Mouse (Mus musculus) CH12.LX (cell line): ENCODE results near the gene C77080. TPM values are rescaled to one million over a fixed set of nuclear protein-coding genes. Genes with fewer than 3 reads are reported as not detected.

Source experiments
- DNase-seq: peaks from one replicate; pipeline ENCODE4 v3.0.0-alpha.2; 2013; ENCODE audit errors: extremely low read depth
- H3K27ac ChIP-seq: 2 replicates; pipeline ENCODE4 v1.5.1; 2012; ENCODE audit warnings: low read depth, mild to moderate bottlenecking, control low read depth, moderate library complexity; ENCODE audit not compliant: insufficient read depth
- H3K27me3 ChIP-seq: replicated peaks from 2 replicates; pipeline ENCODE3; 2012; ENCODE audit warnings: inconsistent platforms
- H3K36me3 ChIP-seq, 2 experiments: replicated peaks in 1 of 2; 2 replicates each; pipeline versions ENCODE3 to v1.6.1; 2012; ENCODE audit warnings: inconsistent platforms in 1 of 2, low read length in 1 of 2, mild to moderate bottlenecking in 1 of 2, mixed read lengths in 1 of 2, moderate library complexity in 1 of 2; ENCODE audit not compliant: control insufficient read depth in 1 of 2, insufficient read depth in 1 of 2
- H3K4me1 ChIP-seq, 2 experiments: 2 replicates each; pipeline ENCODE4 v1.6.1; 2012; ENCODE audit warnings: inconsistent platforms in 1 of 2, moderate library complexity in 1 of 2; ENCODE audit not compliant: insufficient read depth in 2 of 2, control insufficient read depth in 1 of 2
- H3K4me2 ChIP-seq: 2 replicates; pipeline ENCODE4 v1.6.1; 2012; ENCODE audit warnings: low read depth, mild to moderate bottlenecking, control low read depth; ENCODE audit not compliant: poor library complexity, insufficient read depth, severe bottlenecking
- H3K4me3 ChIP-seq, 3 experiments: fragments of 150-350 bp in 1 of 3; sonication (generic) in 1 of 3; replicated peaks in 1 of 3; 2 replicates each; pipeline versions ENCODE3 to v1.5.1; 2011 to 2012; ENCODE audit warnings: low read depth in 2 of 3, low read length in 2 of 3, mild to moderate bottlenecking in 2 of 3, moderate library complexity in 2 of 3, control low read depth in 1 of 3, improper control_type of control experiment in 1 of 3, inconsistent platforms in 1 of 3, mixed read lengths in 1 of 3; ENCODE audit not compliant: poor library complexity in 1 of 3
- H3K79me2 ChIP-seq: replicated peaks from 2 replicates; pipeline ENCODE4 v1.6.1; 2012; ENCODE audit warnings: mild to moderate bottlenecking, moderate library complexity; ENCODE audit not compliant: control insufficient read depth, poor library complexity, insufficient read depth, severe bottlenecking; ENCODE audit errors: extremely low read depth
- H3K9ac ChIP-seq: 2 replicates; pipeline ENCODE4 v1.6.1; 2012; ENCODE audit warnings: low read depth, mild to moderate bottlenecking, control low read depth, moderate library complexity; ENCODE audit not compliant: insufficient read depth
- H3K9me3 ChIP-seq: replicated peaks from 2 replicates; pipeline ENCODE3; 2012; ENCODE audit warnings: low read length, inconsistent platforms, mixed read lengths
- BHLHE40 ChIP-seq: IDR thresholded peaks from 2 replicates; pipeline ENCODE4 v1.6.1; 2011; ENCODE audit warnings: mild to moderate bottlenecking, low read depth, low read length, improper control_type of control experiment
- CHD1 ChIP-seq: IDR thresholded peaks from 2 replicates; pipeline ENCODE4 v1.6.1; 2012; ENCODE audit warnings: low read depth, low read length, improper control_type of control experiment, inconsistent platforms
- E2F4 ChIP-seq: IDR thresholded peaks from 2 replicates; pipeline ENCODE4 v1.6.1; 2011; ENCODE audit warnings: low read depth, low read length, improper control_type of control experiment; ENCODE audit not compliant: insufficient replicate concordance
- ELF1 ChIP-seq: IDR thresholded peaks from 2 replicates; pipeline ENCODE4 v1.6.1; 2014; ENCODE audit warnings: low read depth, mild to moderate bottlenecking, inconsistent platforms, low read length, improper control_type of control experiment
- JUN ChIP-seq: IDR thresholded peaks from 2 replicates; pipeline ENCODE4 v1.6.1; 2011; ENCODE audit warnings: low read depth, mild to moderate bottlenecking, low read length, improper control_type of control experiment, moderate library complexity; ENCODE audit not compliant: insufficient read depth
- JUND ChIP-seq: conservative IDR thresholded peaks from 2 replicates; pipeline ENCODE4 v1.6.1; 2011; ENCODE audit warnings: low read depth, low read length, improper control_type of control experiment
- MEF2A ChIP-seq: IDR thresholded peaks from 2 replicates; pipeline ENCODE4 v1.6.1; 2014; ENCODE audit warnings: low read depth, mild to moderate bottlenecking, inconsistent platforms, low read length, improper control_type of control experiment, borderline replicate concordance
- MXI1 ChIP-seq: IDR thresholded peaks from 2 replicates; pipeline ENCODE4 v1.6.1; 2011; ENCODE audit warnings: mild to moderate bottlenecking, low read depth, low read length, improper control_type of control experiment
- MYC ChIP-seq: IDR thresholded peaks from 2 replicates; pipeline ENCODE4 v1.6.1; 2011; ENCODE audit warnings: low read depth, mild to moderate bottlenecking, improper control_type of control experiment, low read length
- NRF1 ChIP-seq: IDR thresholded peaks from 2 replicates; pipeline ENCODE4 v1.6.1; 2014; ENCODE audit warnings: low read depth, mild to moderate bottlenecking, inconsistent platforms, low read length, improper control_type of control experiment, moderate library complexity
- POLR2A ChIP-seq: IDR thresholded peaks from 2 replicates; pipeline ENCODE4 v1.6.1; 2011; ENCODE audit warnings: low read depth, mild to moderate bottlenecking, improper control_type of control experiment, low read length
- SIN3A ChIP-seq: IDR thresholded peaks from 2 replicates; pipeline ENCODE4 v1.6.1; 2012; ENCODE audit warnings: low read length, improper control_type of control experiment, inconsistent platforms
- SMC3 ChIP-seq: IDR thresholded peaks from 2 replicates; pipeline ENCODE4 v1.6.1; 2011; ENCODE audit warnings: low read depth, low read length, improper control_type of control experiment
- TBP ChIP-seq: conservative IDR thresholded peaks from 2 replicates; pipeline ENCODE4 v1.6.1; 2011; ENCODE audit warnings: low read depth, low read length, improper control_type of control experiment
- TCF12 ChIP-seq: IDR thresholded peaks from 2 replicates; pipeline ENCODE4 v1.6.1; 2014; ENCODE audit warnings: low read depth, mild to moderate bottlenecking, inconsistent platforms, low read length, improper control_type of control experiment
- USF1 ChIP-seq: IDR thresholded peaks from 2 replicates; pipeline ENCODE4 v1.6.1; 2014; ENCODE audit warnings: low read depth, mild to moderate bottlenecking, inconsistent platforms, low read length, improper control_type of control experiment
- ZC3H11A ChIP-seq: IDR thresholded peaks from 2 replicates; pipeline ENCODE4 v1.6.1; 2012; ENCODE audit warnings: low read depth, mild to moderate bottlenecking, inconsistent platforms, low read length, improper control_type of control experiment
- ZMIZ1 ChIP-seq: IDR thresholded peaks from 2 replicates; pipeline ENCODE4 v1.6.1; 2012; ENCODE audit warnings: low read depth, mild to moderate bottlenecking, inconsistent platforms, low read length, improper control_type of control experiment
- dilution Hi-C: fragments of 300-500 bp; cut with MboI; formaldehyde crosslinking; loops from 2 replicates; pipeline ENCODE4 v1.14.3; 2020; ENCODE audit warnings: low sequenced_read_pairs; ENCODE audit not compliant: extremely low pct_unique_long_range_greater_than_20kb, extremely low pct_ligation_motif_present
- in situ Hi-C: fragments of 300-500 bp; cut with MboI; formaldehyde crosslinking; loops from 3 replicates; pipeline ENCODE4 v1.14.3; 2019; ENCODE audit warnings: low sequenced_read_pairs, low pct_ligation_motif_present, low pct_unique_long_range_greater_than_20kb, mixed read lengths
- polyA plus RNA-seq: library from polyadenylated mRNA; unstranded; fragments of >175 nt; gene quantifications from 2 replicates; pipeline ENCODE4 v1.2.1, GENCODE M21; 2012; ENCODE audit warnings: low read depth; ENCODE audit not compliant: insufficient read length
- total RNA-seq, 2 experiments: library from RNA; depleted of rRNA; stranded (reverse); fragments of 300-350 nt in 1 of 2; fragments of >200 nt in 1 of 2; gene quantifications; 2 replicates each; pipeline ENCODE4 v1.2.3; 2012 to 2014

The C77080 gene
- total and polyA plus RNA-seq, 3 experiments = 0.38 to 1.1 TPM; not detected in 1

GRCm38 (mm10) chr4:129244802-129245201, 16.4 kb downstream of the C77080 start:
- Histone ChIP-seq H3K79me2 (no peaks in the 10 kb centered on the region), H3K9ac (no peak overlapping the region), H3K4me1 (peaks cover 5 to 30% of the 10 kb centered on the region in 2 experiments; a peak in 3 of 4 replicates), H3K4me2 (no peak overlapping the region), H3K27ac (no peak overlapping the region), H3K36me3 (no peaks in the 10 kb centered on the region), H3K9me3 (no peaks in the 10 kb centered on the region), H3K27me3 (peaks cover 44% of the 10 kb centered on the region), H3K4me3 (no peak overlapping the region)
- TF ChIP-seq MEF2A (no peak), SMC3 (no peak), TBP (no peak), TCF12 (no peak), ZC3H11A (no peak), ZMIZ1 (no peak), NRF1 (no peak), JUND (no peak), USF1 (no peak)
- no peak for DNase-seq
- in situ Hi-C loops = no loop called here
- dilution Hi-C loops = no loop called here

- Histone ChIP-seq H3K27ac (no peak overlapping the region), H3K27me3 (peaks cover 35% of the 10 kb centered on the region), H3K4me2 (no peak overlapping the region), H3K79me2 (no peaks in the 10 kb centered on the region), H3K36me3 (no peaks in the 10 kb centered on the region), H3K9me3 (no peaks in the 10 kb centered on the region), H3K9ac (no peak overlapping the region), H3K4me3 (no peak overlapping the region), H3K4me1 (peaks cover 9 to 35% of the 10 kb centered on the region in 2 experiments)
- in situ Hi-C loops = no loop called here
- no peak for DNase-seq
- TF ChIP-seq POLR2A (no peak), JUN (no peak), BHLHE40 (no peak), SIN3A (no peak), NRF1 (no peak), E2F4 (no peak), CHD1 (no peak), ELF1 (no peak), MXI1 (no peak), TBP (no peak), MYC (no peak)
- dilution Hi-C loops = no loop called here
These were observed 18.4 kb downstream of the C77080 start for GRCm38 (mm10) chr4:129242761-129243160.
